Mouse (Mus musculus) NIH3T3 (cell line): ENCODE data around the gene Scamp4.
"Not testable (repeated sequence)": the region's sequence is repeated elsewhere in the genome, so short reads cannot be mapped to it uniquely, and the experiment has no call there.

Experiments used
- DNase-seq: peaks from one replicate; pipeline ENCODE4 v3.0.0-alpha.2; 2012; ENCODE audit warnings: low read depth

Scamp4 gene

GRCm38 (mm10) chr10:80610116-80610785 lies 7.6 kb downstream of the Scamp4 start:
- DNase-seq, result no peak

GRCm38 (mm10) chr10:80611024-80611423 lies 8.4 kb downstream of the Scamp4 start:
- peak; percentile 73 for DNase-seq

- DNase-seq, result no peak
Observed at GRCm38 (mm10) chr10:80611905-80612304, 9.2 kb downstream of the Scamp4 start.

GRCm38 (mm10) chr10:80613821-80614220 lies 11.1 kb downstream of the Scamp4 start:
- DNase-seq, result no peak

GRCm38 (mm10) chr10:80614351-80614750 lies 11.7 kb downstream of the Scamp4 start:
- no peak for DNase-seq

- no peak for DNase-seq
Observed at GRCm38 (mm10) chr10:80618181-80618580, 15.5 kb downstream of the Scamp4 start.

- DNase-seq, result no peak
Observed at GRCm38 (mm10) chr10:80619465-80620244, 17.0 kb downstream of the Scamp4 start.

- DNase-seq, result no peak
Observed at GRCm38 (mm10) chr10:80620365-80620764, 17.7 kb downstream of the Scamp4 start.

GRCm38 (mm10) chr10:80620796-80621689 lies 18.4 kb downstream of the Scamp4 start:
- DNase-seq, result no peak

- no peak for DNase-seq
Observed at GRCm38 (mm10) chr10:80621690-80621939, 18.9 kb downstream of the Scamp4 start.

GRCm38 (mm10) chr10:80621940-80622660 lies 19.4 kb downstream of the Scamp4 start:
- peak; percentile 100 for DNase-seq

- DNase-seq, result no peak
Observed at GRCm38 (mm10) chr10:80622661-80623456, 20.2 kb downstream of the Scamp4 start, which contains the start of gene Csnk1g2. Gene Csnk1g2, plus strand, starts transcription at chr10:80622838.

- DNase-seq, result peak; percentile 61
Observed at GRCm38 (mm10) chr10:80623457-80624191, 21.0 kb downstream of the Scamp4 start.

- no peak for DNase-seq
Observed at GRCm38 (mm10) chr10:80625764-80626163, 23.1 kb downstream of the Scamp4 start.

- DNase-seq, result peak; percentile 35
Observed at GRCm38 (mm10) chr10:80627685-80628084, 25.0 kb downstream of the Scamp4 start.

- no peak for DNase-seq
Observed at GRCm38 (mm10) chr10:80628925-80629324, 26.3 kb downstream of the Scamp4 start.

- DNase-seq, result no peak
Observed at GRCm38 (mm10) chr10:80635345-80635744, 32.7 kb downstream of the Scamp4 start.

GRCm38 (mm10) chr10:80646936-80647335 lies 44.3 kb downstream of the Scamp4 start:
- no peak for DNase-seq

GRCm38 (mm10) chr10:80649910-80650309 lies 47.2 kb downstream of the Scamp4 start:
- DNase-seq, result not testable (repeated sequence)

- no peak for DNase-seq
Observed at GRCm38 (mm10) chr10:80650392-80650791, 47.7 kb downstream of the Scamp4 start.
